Mouse (Mus musculus): ENCODE data around the gene Armc5.

Armc5 gene

DNA sequence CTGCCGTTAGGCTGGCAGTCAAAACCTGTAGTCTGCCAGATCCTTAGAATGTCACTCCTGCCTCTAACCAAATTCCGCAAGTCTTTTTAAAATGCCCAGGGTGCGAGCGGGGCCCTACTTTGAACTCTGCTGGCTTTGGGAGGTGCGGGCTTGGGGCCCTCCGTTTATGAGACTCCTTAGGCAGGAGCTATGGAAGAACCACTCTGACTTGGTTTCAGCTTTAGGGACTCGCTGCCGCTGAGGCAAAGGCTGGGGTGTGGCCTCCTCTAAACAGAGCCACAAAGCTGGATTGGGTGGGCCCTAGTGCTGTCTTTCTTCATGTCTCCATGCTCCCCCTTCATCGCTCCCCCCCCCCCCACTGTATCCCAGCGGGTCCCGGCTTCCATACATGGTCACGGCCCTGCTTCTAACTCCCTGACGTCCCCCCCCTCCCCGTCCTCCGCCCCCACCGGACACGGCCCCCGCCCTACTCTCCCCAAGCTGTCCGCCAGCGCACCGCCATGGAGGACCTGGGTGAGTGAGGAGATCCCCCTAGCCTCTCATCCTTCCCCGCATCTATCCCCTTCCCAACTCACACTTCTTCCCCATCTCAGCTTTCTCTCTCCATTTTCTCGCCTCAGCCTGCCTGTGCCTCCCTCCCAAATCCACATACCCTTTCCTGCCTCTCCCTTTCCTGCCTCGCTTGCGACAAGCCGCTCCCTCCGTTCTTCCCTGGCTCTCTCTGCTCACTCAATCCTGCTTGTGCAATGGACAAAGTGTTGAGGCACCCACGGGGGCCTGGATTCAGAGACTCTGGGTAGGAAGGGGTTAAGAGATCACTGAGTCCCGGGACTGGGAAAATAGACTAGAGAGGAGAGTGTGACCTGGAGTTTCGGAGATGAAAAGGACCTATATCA is 9.6 kb downstream of the Armc5 start, which contains the start of gene Tgfb1i1:
Gene Tgfb1i1, plus strand, starts transcription at position 317 of the 896 bp plus-strand sequence.
- peak; percentile 44 to 61 for DNase-seq (ENCODE audit: low spot score in 2 of 2)

DNA sequence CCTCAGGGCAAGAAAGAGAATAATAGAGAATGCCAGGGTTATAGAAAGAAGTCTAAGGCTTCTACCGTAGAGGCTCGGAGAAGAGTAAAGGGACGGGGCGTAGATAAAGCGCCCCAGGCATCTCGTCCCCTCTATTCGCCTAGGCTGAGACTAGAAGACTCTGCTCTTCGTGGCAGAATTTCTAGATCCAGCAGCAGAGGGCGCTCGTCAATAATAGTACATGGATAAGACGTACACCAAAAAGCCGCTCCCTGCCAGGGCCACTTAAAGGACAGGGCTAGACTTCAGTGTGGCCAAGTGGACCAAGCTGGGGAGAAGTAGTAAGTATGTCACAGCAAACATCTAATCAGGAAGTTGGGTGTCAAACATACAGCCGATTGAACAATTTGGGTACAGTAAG is 10.3 kb downstream of the Armc5 start:
- peak; percentile 73 to 84 for DNase-seq (ENCODE audit: low spot score in 2 of 2)

DNA sequence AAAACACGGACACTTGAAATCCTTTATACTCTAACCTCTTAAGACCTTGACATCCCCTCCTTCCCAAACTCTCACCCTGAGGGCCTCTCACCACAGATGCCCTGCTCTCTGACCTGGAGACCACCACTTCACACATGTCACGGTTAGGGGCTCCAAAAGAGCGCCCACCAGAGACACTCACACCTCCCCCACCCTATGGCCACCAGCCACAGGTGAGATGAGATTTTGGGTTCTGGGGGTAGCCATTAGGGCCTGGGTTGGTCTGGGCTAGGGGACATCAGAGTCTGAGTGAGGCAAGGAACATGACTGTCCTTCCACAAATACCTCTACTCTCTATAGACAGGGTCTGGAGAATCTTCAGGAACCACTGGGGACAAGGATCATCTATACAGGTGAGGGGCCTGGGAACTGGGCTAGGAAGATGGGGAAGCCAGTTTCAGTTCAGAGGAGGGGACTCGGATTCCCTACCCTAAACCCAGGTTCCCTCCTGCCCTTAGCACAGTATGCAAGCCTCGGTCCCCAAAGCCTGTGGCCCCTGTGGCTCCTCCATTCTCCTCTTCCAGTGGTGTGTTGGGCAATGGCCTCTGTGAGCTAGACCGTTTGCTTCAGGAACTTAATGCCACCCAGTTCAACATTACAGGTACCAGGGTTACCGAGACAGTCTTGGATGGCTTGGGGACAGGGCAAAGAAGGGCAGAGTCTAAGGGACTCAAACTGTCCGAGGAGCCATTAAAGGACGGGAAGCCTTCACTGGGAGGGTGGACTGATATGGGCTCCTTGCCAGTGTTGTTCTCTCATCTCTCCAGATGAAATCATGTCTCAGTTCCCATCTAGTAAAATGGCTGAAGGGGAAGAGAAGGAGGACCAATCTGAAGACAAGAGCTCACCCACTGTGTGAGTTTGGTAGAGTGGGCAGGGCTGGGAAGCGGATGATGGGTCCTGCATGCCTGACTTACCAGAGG is 11.2 kb downstream of the Armc5 start:
- DNase-seq (ENCODE audit: low spot score in 2 of 2) = no peak

DNA sequence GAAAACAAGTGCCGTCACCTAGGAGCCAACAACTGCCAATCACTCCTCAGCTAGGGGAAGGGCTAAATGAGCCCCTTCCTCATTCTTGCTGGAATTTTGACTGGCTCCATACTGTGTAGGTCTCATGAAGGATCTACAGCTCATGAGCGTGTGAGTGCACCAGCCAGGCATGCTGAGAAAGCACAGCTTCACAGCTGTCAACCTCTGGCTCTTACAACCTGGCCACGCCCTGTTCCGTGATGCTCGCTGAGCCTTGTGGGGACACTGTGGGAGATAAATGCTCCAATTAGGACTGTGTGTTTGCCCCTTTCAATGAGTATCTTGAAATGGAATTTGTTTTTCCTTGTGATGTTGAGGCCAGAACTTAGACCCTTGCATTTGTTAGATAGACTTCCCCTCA is 12.9 kb downstream of the Armc5 start:
- no peak for DNase-seq (ENCODE audit: low spot score in 2 of 2)

DNA sequence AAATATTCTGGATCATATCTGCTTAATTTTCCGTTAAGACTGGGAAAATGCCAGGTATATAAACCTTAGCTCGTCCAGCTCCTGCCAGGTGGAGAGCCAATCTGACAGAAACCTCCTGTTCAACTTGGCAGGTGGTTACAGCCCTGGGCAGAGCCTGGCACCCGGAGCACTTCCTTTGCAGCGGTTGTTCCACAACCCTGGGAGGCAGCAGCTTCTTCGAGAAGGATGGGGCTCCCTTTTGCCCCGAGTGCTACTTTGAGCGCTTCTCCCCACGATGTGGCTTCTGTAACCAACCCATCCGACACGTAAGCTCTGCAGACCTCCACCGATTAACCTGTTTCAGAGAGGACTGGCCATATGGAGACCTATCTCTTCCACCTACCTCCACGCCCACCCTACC is 14.8 kb downstream of the Armc5 start:
- no peak for DNase-seq (ENCODE audit: low spot score in 2 of 2)

DNA sequence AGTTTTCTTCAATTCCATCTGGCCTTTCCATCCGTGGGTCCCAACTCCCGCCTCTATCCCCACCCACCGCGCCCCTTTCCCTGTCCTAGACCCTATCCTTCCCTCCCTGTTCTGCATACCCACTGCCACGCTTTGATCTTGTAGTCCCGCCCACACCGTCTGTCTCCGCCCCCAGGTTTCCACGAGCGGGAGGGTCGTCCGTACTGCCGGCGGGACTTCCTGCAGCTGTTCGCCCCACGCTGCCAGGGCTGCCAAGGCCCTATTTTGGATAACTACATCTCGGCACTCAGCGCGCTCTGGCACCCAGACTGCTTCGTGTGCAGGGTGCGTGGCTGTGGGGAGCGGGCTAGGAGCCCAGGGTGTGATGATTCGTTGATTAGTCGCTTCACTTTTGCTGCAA is 15.5 kb downstream of the Armc5 start:
- peak; percentile 63 to 72 for DNase-seq (ENCODE audit: low spot score in 2 of 2)

DNA sequence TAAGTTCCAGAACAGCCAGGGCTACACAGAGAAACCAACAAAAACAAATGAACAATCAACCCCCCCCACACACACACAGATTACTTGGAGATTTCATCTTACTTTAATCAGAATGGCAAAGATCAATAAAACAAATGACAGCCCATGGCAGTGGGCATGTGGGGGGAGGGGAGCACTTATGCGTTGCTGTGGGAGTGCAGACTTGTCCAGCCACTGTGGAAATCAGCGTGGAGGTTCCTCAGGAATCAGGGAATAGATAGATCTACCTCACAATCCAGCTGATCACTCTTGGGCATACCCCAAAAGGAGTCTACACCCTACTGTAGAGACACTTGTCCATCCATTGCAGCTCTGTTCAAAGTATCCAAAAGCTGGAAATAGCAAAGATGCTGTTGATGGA is 17.8 kb downstream of the Armc5 start:
- no peak for DNase-seq (ENCODE audit: low spot score in 2 of 2)

DNA sequence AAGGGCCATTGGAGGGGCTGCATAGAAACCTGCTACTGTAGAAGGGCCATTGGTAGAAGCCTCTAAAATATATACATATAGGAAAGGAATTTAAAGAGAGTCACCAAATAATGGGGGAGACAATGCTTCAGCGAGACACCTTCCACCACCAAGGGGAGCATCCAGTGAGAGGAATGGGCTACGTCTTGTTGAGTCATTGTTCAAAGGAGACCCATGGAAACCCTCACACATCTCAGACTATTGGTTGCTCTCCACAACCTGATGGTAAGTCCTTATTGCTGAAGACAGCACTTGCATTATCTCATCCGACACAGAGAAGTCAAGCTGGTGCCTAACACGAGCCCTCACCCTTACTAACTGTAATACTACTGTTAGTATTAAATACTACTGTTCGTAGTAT is 18.6 kb downstream of the Armc5 start:
- DNase-seq (ENCODE audit: low spot score in 2 of 2) = no peak

DNA sequence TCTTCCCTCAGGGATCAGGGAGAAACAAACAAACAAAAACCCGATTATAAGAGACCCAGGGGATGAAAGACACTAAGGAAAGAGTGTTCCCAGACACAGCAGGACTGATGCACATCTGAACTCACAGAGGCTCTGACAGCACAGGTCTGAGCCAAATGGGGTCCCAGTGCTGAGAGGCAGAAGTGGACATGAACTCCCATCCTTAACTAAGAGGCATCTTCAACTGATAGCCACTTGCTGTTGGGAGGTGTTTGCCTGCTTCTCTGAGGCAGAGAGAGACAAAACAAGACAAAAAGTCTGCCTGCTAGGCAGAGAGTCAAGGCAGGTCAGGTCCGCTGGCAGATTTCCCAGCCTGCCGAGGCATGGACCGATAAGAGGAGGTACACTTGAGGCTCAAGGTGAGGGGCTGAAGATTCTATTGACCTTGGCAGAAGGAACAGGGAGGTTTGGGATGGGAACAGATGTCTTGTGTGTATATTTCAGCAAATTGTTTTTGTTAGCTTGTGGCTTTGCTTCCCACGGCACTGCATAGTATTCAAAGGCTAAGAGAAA is 19.7 kb downstream of the Armc5 start:
- DNase-seq (ENCODE audit: low spot score in 2 of 2) = no peak

DNA sequence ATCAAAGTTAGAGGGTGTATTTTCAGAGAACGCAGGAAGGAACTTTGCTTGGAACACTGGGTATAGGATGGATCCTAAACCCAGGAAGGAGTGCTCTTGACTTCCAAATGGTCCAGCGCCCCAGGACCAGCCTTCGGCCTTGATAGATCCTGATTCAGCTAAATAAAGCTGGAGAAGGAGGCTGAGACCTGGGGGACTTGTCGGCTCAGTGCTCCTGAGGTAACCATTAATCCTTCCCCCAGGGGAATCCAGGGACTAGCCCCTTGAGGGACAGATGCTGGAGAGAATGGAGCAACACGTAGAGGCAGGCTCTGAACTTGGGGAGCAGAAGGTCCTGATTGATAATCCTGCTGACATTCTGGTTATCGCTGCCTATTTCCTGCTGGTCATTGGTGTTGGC is 28.3 kb downstream of the Armc5 start, which contains the start of gene Slc5a2:
Gene Slc5a2, plus strand, starts transcription at position 247 of the 400 bp plus-strand sequence.
- no peak for DNase-seq (ENCODE audit: low spot score in 2 of 2)

DNA sequence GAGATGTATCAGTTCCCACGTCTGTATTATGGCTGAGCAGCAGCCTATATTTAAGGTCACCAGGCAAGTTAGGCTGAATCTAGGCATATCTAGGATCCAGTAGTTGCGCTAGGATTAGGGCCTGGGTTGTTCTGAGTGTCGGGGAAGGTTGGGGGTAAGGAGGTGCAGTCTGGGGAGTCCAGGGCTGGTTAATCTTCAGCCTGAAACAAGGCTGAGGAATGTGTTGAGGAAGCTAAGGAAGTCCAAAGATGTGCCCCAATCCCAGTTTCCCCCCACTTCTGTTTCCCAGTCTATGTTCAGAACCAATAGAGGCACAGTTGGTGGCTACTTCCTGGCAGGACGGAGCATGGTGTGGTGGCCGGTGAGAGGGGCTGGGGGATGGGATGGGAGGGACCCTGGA is 28.9 kb downstream of the Armc5 start:
- DNase-seq (ENCODE audit: low spot score in 2 of 2) = no peak

DNA sequence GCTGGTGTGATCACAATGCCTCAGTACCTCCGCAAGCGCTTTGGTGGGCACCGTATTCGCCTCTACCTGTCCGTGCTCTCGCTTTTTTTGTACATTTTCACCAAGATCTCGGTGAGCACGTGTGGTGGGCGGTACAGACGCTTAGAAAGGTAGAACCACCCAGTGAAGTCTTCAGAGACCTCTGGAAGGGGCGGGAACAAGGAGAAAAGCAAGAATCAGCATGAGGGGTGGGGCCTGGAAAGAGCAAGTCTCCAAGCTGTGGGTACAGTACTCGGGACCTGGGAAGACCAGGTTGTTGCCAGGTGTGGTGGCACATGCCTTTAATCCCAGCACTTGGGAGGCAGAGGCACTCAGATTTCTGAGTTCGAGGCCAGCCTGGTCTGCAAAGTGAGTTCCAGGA is 30.2 kb downstream of the Armc5 start:
- DNase-seq (ENCODE audit: low spot score in 2 of 2) = no peak

DNA sequence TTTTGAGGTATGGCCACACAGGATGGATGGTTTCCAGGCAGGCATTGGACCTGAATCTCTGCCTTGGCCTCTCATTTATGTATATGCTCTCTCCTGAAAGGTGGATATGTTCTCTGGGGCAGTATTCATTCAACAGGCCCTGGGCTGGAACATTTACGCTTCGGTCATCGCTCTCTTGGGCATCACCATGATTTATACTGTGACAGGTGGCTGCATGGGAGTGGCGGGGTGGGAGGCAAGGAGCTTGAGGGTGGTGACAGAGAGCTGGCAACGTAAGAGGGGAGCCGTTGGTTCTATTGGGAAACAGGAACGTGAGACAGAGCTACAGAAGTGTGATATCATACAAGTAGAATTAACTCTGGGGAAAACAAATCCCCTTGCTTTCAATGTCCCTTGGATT is 30.7 kb downstream of the Armc5 start:
- no peak for DNase-seq (ENCODE audit: low spot score in 2 of 2)

DNA sequence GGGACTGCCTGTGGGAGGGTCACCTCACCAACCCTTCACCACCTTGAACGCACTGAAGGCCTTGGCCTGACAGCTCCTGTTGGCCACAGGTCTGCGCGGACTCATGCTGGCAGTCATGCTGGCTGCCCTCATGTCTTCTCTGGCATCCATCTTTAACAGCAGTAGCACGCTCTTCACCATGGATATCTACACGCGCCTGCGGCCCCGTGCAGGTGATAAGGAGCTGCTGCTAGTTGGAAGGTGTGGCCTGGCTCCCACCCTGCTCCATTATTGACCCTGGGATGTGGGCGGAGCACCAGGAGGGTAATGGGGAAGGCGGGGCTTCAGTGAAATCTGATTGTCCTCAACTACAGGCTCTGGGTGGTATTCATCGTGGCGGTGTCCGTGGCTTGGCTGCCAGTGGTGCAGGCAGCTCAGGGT is 33.3 kb downstream of the Armc5 start:
- no peak for DNase-seq (ENCODE audit: low spot score in 2 of 2)

DNA sequence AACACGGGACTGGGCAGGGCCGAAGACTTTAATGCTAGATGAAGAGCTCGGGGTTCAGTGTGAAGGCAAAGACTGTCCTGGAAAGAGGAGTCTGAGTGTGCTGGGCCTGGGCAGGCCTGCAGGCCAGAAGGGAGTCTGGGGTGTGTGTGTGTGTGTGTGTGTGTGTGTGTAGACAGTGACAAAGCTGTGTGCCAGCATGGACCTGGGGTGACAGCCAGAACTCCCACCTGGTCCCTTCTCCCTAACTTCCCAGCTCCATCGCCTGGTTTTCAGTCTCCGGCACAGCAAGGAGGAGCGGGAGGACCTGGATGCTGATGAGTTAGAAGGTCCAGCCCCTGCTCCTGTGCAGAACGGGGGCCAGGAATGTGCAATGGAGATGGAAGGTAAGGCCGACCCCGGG is 34.4 kb downstream of the Armc5 start:
- no peak for DNase-seq (ENCODE audit: low spot score in 2 of 2)

DNA sequence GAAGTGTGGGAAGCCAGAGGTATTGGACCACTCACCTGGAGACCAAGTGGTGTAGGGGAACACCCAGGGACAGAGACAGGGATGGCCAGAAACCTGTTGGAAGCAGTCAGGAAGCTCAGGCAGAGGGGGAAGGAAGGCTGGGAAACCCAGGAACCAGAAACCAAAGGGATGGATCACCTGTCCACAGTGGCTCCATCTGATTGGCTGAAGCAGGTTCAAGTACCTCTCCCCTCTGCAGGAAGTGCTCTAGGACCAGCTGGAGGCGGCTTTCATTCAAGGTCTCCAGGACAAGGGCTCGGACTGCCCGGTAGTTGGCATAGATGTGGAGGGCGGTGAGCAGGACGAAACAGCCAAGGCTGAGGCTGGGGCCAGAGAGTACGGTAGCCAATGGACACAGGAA is 38.9 kb downstream of the Armc5 start:
- DNase-seq (ENCODE audit: low spot score in 2 of 2) = no peak

DNA sequence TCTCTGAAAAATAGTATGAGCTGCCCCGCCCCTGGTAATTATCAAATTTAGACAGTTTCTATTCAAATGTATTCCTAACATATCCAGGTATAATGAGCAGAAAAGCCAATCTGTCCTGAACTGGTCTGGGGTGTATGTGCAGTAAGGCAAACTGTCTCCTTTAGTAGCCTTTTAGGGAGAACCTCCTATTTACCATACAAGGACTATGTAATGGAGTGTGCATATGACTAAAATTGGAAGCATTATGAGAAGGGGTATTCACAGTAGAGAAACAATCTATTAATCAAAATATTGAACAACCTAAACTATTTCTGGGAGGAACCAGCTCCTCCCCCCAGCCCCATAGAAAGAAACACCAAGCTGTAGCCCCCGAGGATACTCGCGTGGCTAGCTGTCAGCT is 42.6 kb downstream of the Armc5 start:
- DNase-seq (ENCODE audit: low spot score in 2 of 2) = no peak

DNA sequence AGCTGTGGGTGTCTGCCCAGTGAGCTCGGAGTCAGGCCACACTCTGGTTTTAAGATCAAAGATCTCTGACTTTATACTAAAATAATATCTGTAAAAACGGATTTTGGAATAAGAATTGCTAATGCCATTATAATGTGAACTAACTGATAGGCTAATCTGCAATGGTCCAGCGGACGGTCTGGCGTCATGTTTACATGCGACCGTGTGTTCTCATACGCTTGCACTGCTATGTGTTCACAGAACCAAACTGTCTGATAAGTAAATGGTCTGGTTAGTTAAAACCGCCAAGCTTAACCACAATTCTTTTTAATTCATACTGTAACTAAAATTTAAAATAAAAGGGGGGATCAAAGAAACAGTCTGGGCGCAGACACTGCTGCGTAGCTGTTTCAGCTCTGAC is 44.6 kb downstream of the Armc5 start:
- DNase-seq (ENCODE audit: low spot score in 2 of 2) = no peak

DNA sequence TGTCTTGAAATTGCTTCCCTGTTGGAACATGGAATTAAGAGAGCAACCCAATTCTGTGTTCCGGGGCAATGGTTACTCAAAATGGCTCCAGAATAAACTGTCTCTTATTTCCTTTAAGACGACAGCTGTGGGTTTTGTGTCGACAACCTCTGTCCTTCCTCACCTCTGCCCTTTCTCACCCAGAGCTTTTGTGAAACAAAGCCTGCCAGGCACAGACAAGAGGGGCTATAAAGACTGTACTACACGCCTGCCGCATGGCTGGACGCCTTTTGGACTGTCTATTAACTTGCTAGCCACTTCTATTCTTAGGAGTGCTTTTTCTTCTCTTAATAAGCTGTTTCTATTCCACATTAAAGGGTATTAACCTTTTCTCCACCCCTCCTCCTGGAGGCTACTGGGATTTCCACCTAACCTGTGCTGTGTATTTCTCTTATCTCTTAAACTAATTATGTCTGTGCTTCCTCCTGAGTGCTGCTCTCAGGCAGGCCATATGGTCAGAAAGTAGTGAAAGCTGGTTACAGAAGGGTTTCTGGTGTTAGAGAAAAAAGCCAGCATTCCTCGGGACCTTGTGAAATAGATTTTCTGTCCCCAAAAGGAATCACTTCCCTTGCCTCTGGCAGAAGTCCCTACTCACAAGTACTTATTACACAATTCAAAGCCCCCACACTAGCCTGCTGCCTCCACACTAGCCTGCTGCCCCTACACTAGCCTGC is 45.5 kb downstream of the Armc5 start:
- DNase-seq (ENCODE audit: low spot score in 2 of 2) = no peak

DNA sequence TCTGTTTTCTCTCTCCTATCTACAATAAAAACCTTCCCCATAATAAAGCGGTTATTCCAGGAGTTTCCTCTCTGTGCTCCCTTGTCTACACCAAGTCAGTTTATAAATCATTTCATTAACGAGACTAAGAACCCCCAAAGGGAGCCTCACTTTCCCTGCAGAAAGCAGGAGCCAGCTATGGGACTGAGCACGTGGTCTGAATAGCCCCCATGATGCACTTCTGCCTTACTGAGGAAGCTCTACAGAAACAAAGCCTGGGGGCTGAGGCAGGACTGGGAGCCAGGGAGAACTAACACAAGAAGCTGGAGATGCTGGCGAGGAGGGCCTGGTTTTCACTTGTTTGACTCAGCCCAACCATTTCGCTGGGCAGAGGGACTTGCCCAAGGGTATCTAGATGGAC is 46.9 kb downstream of the Armc5 start:
- DNase-seq (ENCODE audit: low spot score in 2 of 2) = no peak

DNA sequence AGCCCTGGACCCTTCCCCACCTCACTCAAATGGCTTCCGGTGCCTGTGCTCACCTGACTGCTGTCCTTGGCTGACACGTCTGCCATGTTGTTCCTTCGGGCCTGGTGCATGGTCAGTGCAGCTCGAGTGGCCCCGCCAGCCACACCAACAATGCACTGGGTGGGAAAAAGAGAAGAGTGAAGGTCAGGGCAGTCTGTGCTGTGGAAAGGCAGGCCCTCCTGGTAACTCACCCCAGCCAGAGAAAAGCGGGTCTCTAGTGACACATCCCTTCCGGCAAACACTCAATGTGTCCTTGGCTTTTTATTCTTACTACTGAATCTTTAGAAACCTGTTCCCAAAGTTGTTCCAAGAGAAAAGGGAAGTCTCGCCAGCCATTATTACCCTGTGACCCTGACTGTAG is 47.9 kb downstream of the Armc5 start:
- no peak for DNase-seq (ENCODE audit: low spot score in 2 of 2)

Measured in frontal cortex, postnatal 10 days (tissue).